ENCODE assay signal across 28 mouse cellular contexts in genomic region chr1:193059596-193059995, GRCm38 (mm10). TPM values are rescaled to one million over a fixed set of nuclear protein-coding genes. Genes with fewer than 3 reads are reported as not detected.
DNase-seq lines count a peak whose midpoint lies in the region; ATAC-seq and TF ChIP-seq lines count a peak whose summit lies in the region.
"Had no signal": no experiment of that assay in that cellular context is flagged by ENCODE, and none has a peak within 500 bp of the region (broad histone marks: within the 10 kb centered on the region; RNA-seq: fewer than 3 reads in every experiment).

No protein-coding gene starts in this region.

- H3K27ac ChIP-seq in hindbrain, postnatal 0 days: no peak overlapping the region
- H3K27ac ChIP-seq in hindbrain, embryonic 13.5 days: no peak overlapping the region
- no peak overlapping the region for H3K27ac ChIP-seq in left cerebral cortex, adult 2 months
- H3K27ac ChIP-seq: heart, embryonic 13.5 days; hindbrain, embryonic 15.5 days; limb, embryonic 12.5 days; liver, embryonic 15.5 days; midbrain, embryonic 10.5 days; midbrain, embryonic 15.5 days; neural tube, embryonic 12.5 days; stomach, postnatal 0 days had no signal

- no peaks in the 10 kb centered on the region for H3K36me3 ChIP-seq in hindbrain, postnatal 0 days (ENCODE audit: insufficient read depth, low read length)
- no peaks in the 10 kb centered on the region for H3K36me3 ChIP-seq in hindbrain, embryonic 13.5 days
- H3K36me3 ChIP-seq: heart, embryonic 13.5 days; hindbrain, embryonic 15.5 days; limb, embryonic 12.5 days; liver, embryonic 15.5 days; midbrain, embryonic 10.5 days; midbrain, embryonic 15.5 days; neural tube, embryonic 12.5 days had no signal

- WGBS in hindbrain, postnatal 0 days: 46% methylated on average over 5 of the region's 5 CpGs
- 62% methylated on average over 5 of the region's 5 CpGs for WGBS in hindbrain, embryonic 13.5 days

- H3K9ac ChIP-seq in hindbrain, postnatal 0 days (replicated peaks; ENCODE audit: low read length): no peak overlapping the region
- no peak overlapping the region for H3K9ac ChIP-seq in hindbrain, embryonic 13.5 days
- H3K9ac ChIP-seq: heart, embryonic 13.5 days; hindbrain, embryonic 15.5 days; limb, embryonic 12.5 days; liver, embryonic 15.5 days; lung, embryonic 14.5 days; midbrain, embryonic 15.5 days; neural tube, embryonic 12.5 days had no signal

- peak; percentile 14 for DNase-seq in hindbrain, postnatal 0 days (ENCODE audit: low spot score)
- peak; percentile 27 to 32 for DNase-seq in left cerebral cortex, adult 9 months (ENCODE audit: low spot score in 2 of 2)
- no peak for DNase-seq in left cerebral cortex, adult 2 months (ENCODE audit: extremely low spot score in 1 of 2, low spot score in 2 of 2)
- DNase-seq in right cerebral cortex, adult 2 months (ENCODE audit: low spot score in 2 of 2): peak; percentile 41 to 44
- DNase-seq in right cerebral cortex, postnatal 25 days: no peak
- peak; percentile 65 for DNase-seq in telencephalon, adult 2 months (ENCODE audit: low read depth, low spot score)
- DNase-seq: adrenal gland, postnatal 14 days; heart, postnatal 10 days; kidney, adult 2 months; kidney, postnatal 36 days; lung, embryonic 14.5 days; lung, postnatal 14 days; thymus, adult 2 months; thymus, postnatal 36 days had no signal

- no peaks in the 10 kb centered on the region for H3K9me3 ChIP-seq in hindbrain, postnatal 0 days (ENCODE audit: low read length)
- H3K9me3 ChIP-seq in hindbrain, embryonic 13.5 days: no peaks in the 10 kb centered on the region
- H3K9me3 ChIP-seq: heart, embryonic 13.5 days; hindbrain, embryonic 15.5 days; limb, embryonic 12.5 days; liver, embryonic 15.5 days; midbrain, embryonic 10.5 days; midbrain, embryonic 15.5 days; neural tube, embryonic 12.5 days had no signal

- H3K4me2 ChIP-seq in hindbrain, postnatal 0 days (ENCODE audit: low read depth, low read length): no peak overlapping the region
- H3K4me2 ChIP-seq in hindbrain, embryonic 13.5 days: no peak overlapping the region
- H3K4me2 ChIP-seq: heart, embryonic 13.5 days; hindbrain, embryonic 15.5 days; limb, embryonic 12.5 days; liver, embryonic 15.5 days; lung, embryonic 14.5 days; midbrain, embryonic 15.5 days; neural tube, embryonic 12.5 days had no signal

- 0 out of 2 replicates have a peak, but pooled peaks have one; percentile 21 for ATAC-seq in hindbrain, postnatal 0 days
- no peak for ATAC-seq in hindbrain, embryonic 13.5 days (ENCODE audit: low FRiP score)
- ATAC-seq: CD4-positive, CD25-positive, alpha-beta regulatory T cell, adult 4 months; forebrain, embryonic 14.5 days; midbrain, embryonic 15.5 days had no signal

- no peak for TF ChIP-seq CTCF in hindbrain, postnatal 0 days (IDR thresholded peaks at IDR 0.05; ENCODE audit: low read depth)
- no peak for TF ChIP-seq CTCF in left cerebral cortex, adult 2 months (IDR thresholded peaks at IDR 0.05)

- no peak overlapping the region for H3K4me3 ChIP-seq in hindbrain, postnatal 0 days (ENCODE audit: low read length)
- H3K4me3 ChIP-seq in hindbrain, embryonic 13.5 days: no peak overlapping the region
- H3K4me3 ChIP-seq in left cerebral cortex, adult 2 months: no peak overlapping the region
- H3K4me3 ChIP-seq: heart, embryonic 13.5 days; hindbrain, embryonic 15.5 days; limb, embryonic 12.5 days; liver, embryonic 15.5 days; midbrain, embryonic 10.5 days; midbrain, embryonic 15.5 days; myocyte; neural tube, embryonic 12.5 days had no signal

- intact Hi-C loops in left cerebral cortex, adult 2 months (cut with DNase I): no loop called here

- H3K4me1 ChIP-seq in hindbrain, postnatal 0 days (ENCODE audit: insufficient read depth, low read length): no peaks in the 10 kb centered on the region
- no peaks in the 10 kb centered on the region for H3K4me1 ChIP-seq in hindbrain, embryonic 13.5 days (replicated peaks)
- H3K4me1 ChIP-seq: heart, embryonic 13.5 days; hindbrain, embryonic 15.5 days; limb, embryonic 12.5 days; liver, embryonic 15.5 days; midbrain, embryonic 10.5 days; midbrain, embryonic 15.5 days; neural tube, embryonic 12.5 days had no signal

- no peaks in the 10 kb centered on the region for H3K27me3 ChIP-seq in hindbrain, postnatal 0 days (ENCODE audit: insufficient read depth, low read length)
- H3K27me3 ChIP-seq in hindbrain, embryonic 13.5 days: no peaks in the 10 kb centered on the region
- H3K27me3 ChIP-seq: heart, embryonic 13.5 days; hindbrain, embryonic 15.5 days; limb, embryonic 12.5 days; midbrain, embryonic 15.5 days; neural tube, embryonic 12.5 days had no signal

RNA-seq across cellular contexts. Expression of gene Syt14, which starts 24.0 kb away (rescaled TPM):
- total RNA-seq in hindbrain, postnatal 0 days (2014; rRNA removed): 9.9 and 10.8 TPM in 2 replicates
- polyA plus RNA-seq in hindbrain, postnatal 0 days (2015; fragmentation: Nextera tagmentation; extraction: Ambion mirVana): 4.1 and 4.6 TPM in 2 replicates
- 7.5 and 7.8 TPM in 2 replicates for polyA plus RNA-seq in hindbrain, embryonic 13.5 days (2015; fragmentation: Nextera tagmentation; extraction: Ambion mirVana)
- 10 to 100 TPM; 27.5 to 28.2 TPM for total RNA-seq in left cerebral cortex, adult 2 months (2021)
- total RNA-seq: hematopoietic stem cell, adult 5-6 weeks had no signal
- polyA plus RNA-seq: liver, adult 2 months; myocyte had no signal

Comparison
In these comparisons a context has a peak if more than half of its experiments do, and no peak if none do; other contexts are left out.
1. DNase-seq: peak in hindbrain, postnatal 0 days (single experiment), left cerebral cortex, adult 9 months (2 of 2), right cerebral cortex, adult 2 months (2 of 2) and telencephalon, adult 2 months (single experiment); none in left cerebral cortex, adult 2 months (0 of 2) and right cerebral cortex, postnatal 25 days (single experiment).